Mouse (Mus musculus): Measurements from ENCODE around the gene Ncs1.

DNA sequence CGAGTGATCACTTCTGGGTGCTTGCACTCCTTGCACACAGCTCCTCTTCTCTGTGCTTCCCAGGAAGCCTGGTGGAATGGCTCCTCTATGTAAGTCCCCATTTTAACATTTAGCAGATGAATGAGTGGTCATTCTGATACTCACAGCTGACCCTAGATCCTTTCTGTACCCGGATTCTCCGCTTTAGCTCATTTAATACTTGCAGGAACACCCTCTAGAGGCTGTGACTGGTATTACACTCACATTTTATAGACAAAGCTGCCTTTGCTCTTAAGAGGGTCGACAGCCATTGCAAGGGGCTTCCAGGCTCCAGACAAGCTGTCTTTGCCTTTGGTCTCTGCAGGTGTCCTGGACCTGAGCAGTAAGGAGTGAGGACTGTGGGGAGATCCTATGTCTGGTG lies 53.6 kb downstream of the Ncs1 start:
- TF ChIP-seq CTCF (IDR thresholded peaks at IDR 0.05; ENCODE audit: borderline replicate concordance, control insufficient read depth, extremely low read depth, insufficient read depth, low read length, poor library complexity) (no peak), POLR2A (IDR thresholded peaks at IDR 0.05; ENCODE audit: control insufficient read depth, extremely low read depth, insufficient read depth, low read length, poor library complexity) (no peak)

Data from thymus, adult 2 months (tissue).